Mouse (Mus musculus): ENCODE measurements around the gene Ptprd.

DNA sequence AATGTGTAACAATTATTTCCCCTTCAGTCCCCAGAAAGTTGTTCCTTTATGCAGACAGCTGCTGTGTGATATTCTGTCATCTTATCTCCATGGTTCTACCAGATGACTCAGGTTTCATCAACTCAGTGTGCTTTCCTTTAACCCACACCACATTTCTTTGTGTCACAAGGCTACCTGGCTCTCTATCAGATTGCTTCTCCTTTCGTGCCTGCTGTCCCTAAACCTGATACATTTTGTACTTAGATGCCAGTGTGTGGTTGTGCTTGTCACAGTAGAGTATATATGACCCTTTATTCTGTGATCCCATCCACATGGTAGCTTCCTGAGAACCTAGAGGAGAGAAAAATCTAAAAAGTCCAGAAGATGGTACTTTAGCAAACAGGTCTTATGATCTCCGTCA lies 1445.3 kb downstream of the Ptprd start:
- no peak for TF ChIP-seq CTCF (IDR thresholded peaks at IDR 0.05)
- TF ChIP-seq EP300 (IDR thresholded peaks at IDR 0.05) = no peak

Measured in lung, postnatal 0 days (tissue).